Mouse (Mus musculus) hindbrain, embryonic 15.5 days (tissue): ENCODE data around the gene Tshz3. TPM values are rescaled to one million over a fixed set of nuclear protein-coding genes. Genes with fewer than 3 reads are reported as not detected.
A peak's percentile ranks its signal among the peaks of the same experiment; 100 is the strongest.

Experiments used
- ATAC-seq: fragments of 200-750 bp; cut with Nextera tagmentation; 2 replicates; pipeline ENCODE4 v1.8.0; 2017; ENCODE audit warnings: low read depth, moderate number of reproducible peaks, moderate TSS enrichment; ENCODE audit not compliant: low FRiP score
- H3K27ac ChIP-seq: fragments of 300-500 bp; sonication (generic); replicated peaks from 2 replicates; pipeline ENCODE4 v1.5.1; 2015; ENCODE audit warnings: mild to moderate bottlenecking, inconsistent platforms
- H3K27me3 ChIP-seq: fragments of 300-500 bp; sonication (generic); 2 replicates; pipeline ENCODE4 v1.6.1; 2015; ENCODE audit warnings: control low read depth, inconsistent platforms
- H3K36me3 ChIP-seq: fragments of 300-500 bp; sonication (generic); 2 replicates; pipeline ENCODE4 v1.6.1; 2015; ENCODE audit warnings: control low read depth, inconsistent platforms
- H3K4me1 ChIP-seq: fragments of 300-500 bp; sonication (generic); replicated peaks from 2 replicates; pipeline ENCODE4 v1.6.1; 2015; ENCODE audit warnings: control low read depth, inconsistent platforms
- H3K4me2 ChIP-seq: fragments of 300-500 bp; sonication (generic); 2 replicates; pipeline ENCODE4 v1.6.1; 2015; ENCODE audit warnings: moderate library complexity, mild to moderate bottlenecking, inconsistent platforms
- H3K4me3 ChIP-seq: fragments of 300-500 bp; sonication (generic); 2 replicates; pipeline ENCODE4 v1.5.1; 2015; ENCODE audit warnings: mild to moderate bottlenecking, inconsistent platforms
- H3K9ac ChIP-seq: fragments of 300-500 bp; sonication (generic); 2 replicates; pipeline ENCODE4 v1.6.1; 2015; ENCODE audit warnings: inconsistent platforms
- H3K9me3 ChIP-seq: fragments of 300-500 bp; sonication (generic); 2 replicates; pipeline ENCODE4 v1.6.1; 2016; ENCODE audit warnings: control low read depth, inconsistent platforms
- WGBS: fragments of 180-500 bp; shearing (Covaris S2); methylation state at CpG from one replicate; pipeline ENCODE4 v1.1.7; 2015; 5-methylcytosine and 5-hydroxymethylcytosine counted together
- polyA plus RNA-seq: library from polyadenylated mRNA; unstranded; fragments of >200 nt; fragmentation: Nextera tagmentation; extraction: Ambion mirVana; gene quantifications from 2 replicates; pipeline ENCODE4 v1.2.1, GENCODE M21; 2015

Gene Tshz3
- polyA plus RNA-seq, 1 experiment from 2014 or later: 35.8 TPM

DNA sequence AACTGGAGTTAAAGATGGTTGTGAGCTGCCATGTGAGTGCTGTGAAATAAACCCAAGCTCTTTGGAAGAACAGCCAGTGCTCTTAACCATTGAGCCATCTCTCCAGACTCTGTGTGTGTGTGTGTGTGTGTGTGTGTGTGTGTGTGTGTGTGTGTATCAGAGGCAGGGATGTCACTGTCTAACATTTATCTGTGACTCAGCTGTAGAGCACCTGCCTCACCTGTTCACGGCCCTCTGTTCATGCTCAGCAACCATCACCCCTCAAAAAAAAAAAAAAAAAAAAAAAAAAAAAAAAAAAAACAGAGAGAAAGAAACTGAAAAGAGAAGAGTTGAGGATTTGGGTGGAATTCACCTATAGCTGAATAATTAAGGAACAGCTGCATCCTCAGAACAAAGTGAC is 10.4 kb upstream of the Tshz3 start:
- no peak for ATAC-seq
- Histone ChIP-seq H3K27me3 (peaks cover 10% of the 10 kb centered on the region; the same call in 1 of the 2 replicates), H3K4me1 (peaks cover 15% of the 10 kb centered on the region), H3K9ac (no peak overlapping the region), H3K27ac (no peak overlapping the region), H3K4me2 (no peak overlapping the region), H3K4me3 (no peak overlapping the region), H3K9me3 (no peaks in the 10 kb centered on the region), H3K36me3 (no peaks in the 10 kb centered on the region)
- 95% methylated on average over 1 of the region's 1 CpGs for WGBS

DNA sequence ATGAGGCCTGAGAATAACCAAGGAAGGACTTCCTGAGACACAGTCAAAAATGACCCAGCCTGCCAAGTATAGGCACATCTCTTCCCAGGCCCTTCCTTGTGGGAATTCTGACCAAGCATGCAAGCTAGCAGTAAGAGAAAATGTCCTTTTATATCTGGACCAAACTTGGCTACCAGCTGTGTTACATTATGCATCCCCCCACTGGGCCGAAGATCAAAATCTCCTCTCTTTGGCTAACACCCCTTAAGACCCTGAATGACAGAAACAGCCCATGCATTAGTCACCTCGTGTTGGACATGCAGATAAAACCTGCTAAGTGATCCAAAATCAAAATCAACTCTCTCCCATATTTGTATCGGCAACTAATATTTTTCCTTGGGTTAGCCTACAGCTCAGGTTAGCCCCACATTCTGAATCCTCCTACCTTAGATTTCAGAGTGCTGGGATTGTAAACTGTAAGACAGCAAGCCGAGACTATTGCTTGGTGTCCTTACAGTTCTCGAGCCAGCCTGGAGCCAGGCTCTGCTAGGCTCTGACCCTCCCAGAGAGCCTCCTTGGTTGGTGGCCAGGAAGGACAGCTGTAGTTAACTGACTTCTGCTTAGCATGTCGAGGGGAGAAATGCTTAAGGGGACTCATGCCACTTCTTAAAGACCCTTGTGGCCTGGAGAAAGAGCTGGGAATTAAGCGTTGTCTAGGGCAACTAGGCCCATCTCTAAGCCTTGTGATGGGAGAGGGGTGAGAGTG is 8.7 kb upstream of the Tshz3 start:
- Histone ChIP-seq H3K9ac (no peak overlapping the region), H3K36me3 (no peaks in the 10 kb centered on the region), H3K4me1 (peaks cover 15% of the 10 kb centered on the region), H3K27me3 (peaks cover 23% of the 10 kb centered on the region), H3K27ac (no peak overlapping the region), H3K9me3 (no peaks in the 10 kb centered on the region), H3K4me3 (no peak overlapping the region), H3K4me2 (no peak overlapping the region)
- WGBS: 64% methylated on average over 7 of the region's 7 CpGs
- ATAC-seq: no peak

DNA sequence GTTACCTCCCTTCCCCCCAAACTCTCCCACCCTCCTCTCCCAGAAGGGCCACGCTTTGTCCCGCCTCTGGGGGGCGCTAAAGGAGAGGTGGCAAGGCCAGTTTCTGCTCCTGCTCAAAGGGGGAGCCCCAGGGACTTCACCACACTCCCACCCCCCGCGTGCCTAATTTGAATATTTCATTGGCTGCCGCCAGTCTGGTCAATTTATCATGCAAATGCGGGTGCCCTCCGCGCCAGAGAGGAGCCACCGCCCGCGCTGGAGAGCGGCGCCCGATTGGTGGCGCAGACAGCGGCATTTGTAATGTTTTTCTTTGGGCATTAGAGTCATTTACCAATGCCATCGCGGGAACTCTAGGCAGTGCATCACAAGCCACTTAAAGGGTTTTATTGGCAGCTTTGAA is 7.4 kb upstream of the Tshz3 start:
- peaks cover 20% of the 10 kb centered on the region for H3K27me3 ChIP-seq
- no peak overlapping the region for H3K9ac ChIP-seq
- WGBS: 1% methylated on average over 19 of the region's 19 CpGs
- H3K27ac ChIP-seq: no peak overlapping the region
- peak overlapping the region; percentile 35 for H3K4me2 ChIP-seq
- H3K9me3 ChIP-seq: no peaks in the 10 kb centered on the region
- ATAC-seq: no peak
- H3K36me3 ChIP-seq: no peaks in the 10 kb centered on the region
- peaks cover 23% of the 10 kb centered on the region for H3K4me1 ChIP-seq
- no peak overlapping the region for H3K4me3 ChIP-seq

DNA sequence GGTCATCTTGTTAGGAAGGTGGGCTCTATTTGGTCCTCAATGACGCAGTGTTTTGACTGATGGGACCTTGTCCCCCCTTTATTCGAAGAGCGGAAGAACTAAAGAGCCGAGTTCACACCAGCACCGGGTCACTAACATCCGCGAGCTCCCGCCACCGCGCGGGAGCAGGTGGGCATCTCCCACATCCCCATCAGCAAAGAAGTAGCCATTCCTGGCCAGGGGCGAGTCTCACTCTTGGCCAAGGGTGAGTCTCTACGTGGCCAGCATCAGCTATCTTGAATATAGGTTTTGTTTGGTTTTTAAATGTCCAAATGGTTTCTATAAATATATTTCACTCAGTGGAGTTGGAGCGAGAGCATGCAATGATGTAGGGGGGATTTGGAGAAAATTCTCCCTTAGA is 6.3 kb upstream of the Tshz3 start:
- no peak overlapping the region for H3K27ac ChIP-seq
- under 1% methylated on average over 14 of the region's 14 CpGs for WGBS
- H3K9me3 ChIP-seq: no peaks in the 10 kb centered on the region
- H3K4me2 ChIP-seq: peak overlapping the region; percentile 35
- ATAC-seq: no peak
- peaks cover 28% of the 10 kb centered on the region for H3K4me1 ChIP-seq
- H3K4me3 ChIP-seq: no peak overlapping the region; the same call in 1 of the 2 replicates
- peaks cover 20% of the 10 kb centered on the region for H3K27me3 ChIP-seq
- H3K9ac ChIP-seq: no peak overlapping the region
- no peaks in the 10 kb centered on the region for H3K36me3 ChIP-seq

DNA sequence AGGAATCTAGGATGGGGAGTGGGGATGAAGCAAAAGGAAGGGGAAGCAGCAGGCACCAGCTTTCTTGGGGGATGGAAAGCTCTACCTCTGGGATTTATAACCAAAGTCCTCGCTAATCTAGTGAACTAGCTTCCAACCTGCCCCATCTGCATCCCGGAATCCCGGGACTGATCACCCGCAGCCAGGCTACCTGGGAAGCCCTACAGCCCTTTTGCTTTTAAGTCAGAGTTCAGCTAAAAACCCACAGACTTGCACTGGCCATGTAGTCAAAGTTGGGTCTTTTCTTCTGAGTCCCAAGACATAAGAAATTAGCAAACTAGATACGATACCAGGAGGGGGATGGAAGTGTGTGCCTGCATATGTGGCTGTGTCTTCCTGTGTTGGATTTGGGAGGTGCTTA is 5.5 kb upstream of the Tshz3 start:
- H3K4me2 ChIP-seq: peak overlapping the region; percentile 35; the same call in 1 of the 2 replicates
- WGBS: 8% methylated on average over 5 of the region's 5 CpGs
- no peaks in the 10 kb centered on the region for H3K9me3 ChIP-seq
- H3K4me1 ChIP-seq: peaks cover 34% of the 10 kb centered on the region
- H3K36me3 ChIP-seq: no peaks in the 10 kb centered on the region
- no peak overlapping the region for H3K4me3 ChIP-seq
- no peak overlapping the region for H3K9ac ChIP-seq
- H3K27me3 ChIP-seq: peaks cover 20% of the 10 kb centered on the region
- no peak for ATAC-seq
- H3K27ac ChIP-seq: no peak overlapping the region

DNA sequence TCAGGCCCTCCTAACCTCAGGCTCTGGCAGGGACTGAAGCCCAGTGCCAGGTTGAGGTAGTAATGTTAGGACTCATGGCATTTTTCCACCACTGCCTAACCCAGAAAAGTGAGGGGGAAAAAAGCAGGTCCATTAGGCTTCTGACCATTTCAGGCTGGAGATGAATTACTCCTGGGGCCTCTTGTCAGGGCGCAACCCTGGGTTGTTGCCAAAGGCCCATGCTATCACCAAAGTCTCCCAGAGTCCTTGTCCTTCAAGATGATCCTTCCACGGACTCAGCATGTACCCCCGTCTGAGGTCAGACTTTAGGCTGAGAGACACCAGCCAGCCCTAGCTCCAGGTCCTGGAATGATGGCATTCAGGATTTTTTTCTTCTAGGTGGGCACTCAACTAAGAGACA is 4.8 kb upstream of the Tshz3 start:
- Histone ChIP-seq H3K4me1 (peaks cover 34% of the 10 kb centered on the region), H3K27me3 (peaks cover 20% of the 10 kb centered on the region), H3K4me2 (no peak overlapping the region), H3K9ac (no peak overlapping the region), H3K9me3 (no peaks in the 10 kb centered on the region), H3K36me3 (no peaks in the 10 kb centered on the region), H3K4me3 (no peak overlapping the region), H3K27ac (no peak overlapping the region)
- no peak for ATAC-seq
- WGBS: 37% methylated on average over 3 of the region's 3 CpGs

DNA sequence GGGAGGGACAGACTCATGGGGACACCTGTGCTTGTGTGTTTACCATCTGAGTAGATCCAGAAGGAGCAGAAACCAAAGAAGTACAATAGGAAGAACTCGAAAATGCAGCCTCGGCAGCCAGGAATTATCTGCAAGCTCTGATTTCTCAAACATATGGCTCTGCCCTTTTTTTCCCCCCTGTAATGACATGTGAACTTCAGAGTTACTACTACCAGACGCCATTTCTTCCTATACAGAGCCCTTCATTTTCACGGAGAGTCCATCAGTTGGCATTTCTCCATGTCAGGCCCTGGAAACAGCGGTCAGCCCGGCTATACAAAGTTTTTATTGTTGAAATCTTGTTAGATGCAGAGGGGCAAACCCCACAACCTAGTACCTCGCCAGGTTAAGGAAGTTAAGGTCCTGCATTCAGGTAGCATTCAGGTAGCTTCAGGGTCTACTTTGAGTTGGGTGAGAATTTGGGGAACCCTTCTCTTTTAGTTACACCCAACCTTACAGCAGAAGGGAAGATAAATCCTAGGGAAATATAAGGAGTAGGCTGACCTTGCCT is 3.2 kb upstream of the Tshz3 start:
- WGBS: 12% methylated on average over 7 of the region's 7 CpGs
- H3K4me1 ChIP-seq: peaks cover 41% of the 10 kb centered on the region
- H3K27me3 ChIP-seq: peaks cover 20% of the 10 kb centered on the region

DNA sequence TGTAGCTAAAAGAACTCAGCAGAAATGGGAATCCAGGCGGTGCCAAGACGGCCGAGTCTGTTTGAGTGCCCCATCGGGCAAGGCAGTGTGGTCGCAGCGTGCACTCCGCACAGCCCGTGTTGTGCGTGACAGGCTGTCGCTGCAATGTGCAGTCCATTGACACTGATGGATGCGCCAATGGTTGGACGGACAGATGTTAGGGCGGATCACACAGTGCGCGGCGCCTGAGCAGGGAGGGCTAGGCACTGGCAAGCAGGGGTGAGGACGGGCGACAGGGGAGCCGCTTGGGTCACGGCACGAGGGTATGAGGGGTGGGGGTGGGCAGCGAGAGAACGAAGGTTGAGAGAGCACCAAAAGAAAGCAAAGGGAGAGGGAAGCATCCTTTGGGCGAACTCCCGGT is 2.6 kb upstream of the Tshz3 start:
- Histone ChIP-seq H3K4me2 (peak overlapping the region; percentile 97), H3K4me3 (peak overlapping the region; percentile 87), H3K27ac (peak overlapping the region; percentile 92), H3K36me3 (no peaks in the 10 kb centered on the region), H3K9me3 (no peaks in the 10 kb centered on the region), H3K27me3 (peaks cover 20% of the 10 kb centered on the region), H3K4me1 (peaks cover 42% of the 10 kb centered on the region), H3K9ac (peak overlapping the region; percentile 80)
- no peak for ATAC-seq
- 2% methylated on average over 25 of the region's 25 CpGs for WGBS

More for the DNA sequence above, 3.2 kb upstream of the Tshz3 start:
- H3K4me2 ChIP-seq: peak overlapping the region; percentile 97
- H3K9ac ChIP-seq: no peak overlapping the region; the same call in 1 of the 2 replicates
- no peaks in the 10 kb centered on the region for H3K9me3 ChIP-seq
- no peak for ATAC-seq
- peak overlapping the region; percentile 92 for H3K27ac ChIP-seq
- H3K36me3 ChIP-seq: no peaks in the 10 kb centered on the region
- H3K4me3 ChIP-seq: peak overlapping the region; percentile 87

DNA sequence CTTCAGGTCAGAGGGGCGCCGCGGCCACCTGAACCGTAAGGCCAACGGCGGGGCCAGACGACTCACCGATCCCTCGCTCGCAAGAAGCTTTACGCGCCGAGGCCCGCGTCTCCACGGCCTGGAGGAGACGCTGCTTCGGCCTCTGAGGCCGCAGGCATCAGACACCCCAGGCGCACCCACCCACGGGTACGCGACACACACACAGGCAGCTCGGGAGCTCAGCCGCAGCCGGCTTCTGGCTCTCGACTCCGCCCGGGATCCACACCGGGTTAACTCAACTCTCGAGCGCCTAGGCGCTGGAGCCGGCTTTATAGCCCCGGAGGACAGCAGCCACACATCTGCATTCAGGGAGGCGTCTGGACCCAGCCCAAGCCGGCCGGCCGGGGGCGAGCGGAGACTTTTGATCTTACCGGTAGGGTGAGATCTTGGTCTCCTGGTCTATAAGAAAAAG is 2.1 kb upstream of the Tshz3 start:
- Histone ChIP-seq H3K27ac (peak overlapping the region; percentile 92), H3K9ac (peak overlapping the region; percentile 80), H3K4me2 (peak overlapping the region; percentile 97), H3K4me1 (peaks cover 41% of the 10 kb centered on the region), H3K27me3 (peaks cover 20% of the 10 kb centered on the region), H3K9me3 (no peaks in the 10 kb centered on the region), H3K4me3 (peak overlapping the region; percentile 87), H3K36me3 (no peaks in the 10 kb centered on the region)
- ATAC-seq: no peak
- WGBS: under 1% methylated on average over 42 of the region's 42 CpGs

DNA sequence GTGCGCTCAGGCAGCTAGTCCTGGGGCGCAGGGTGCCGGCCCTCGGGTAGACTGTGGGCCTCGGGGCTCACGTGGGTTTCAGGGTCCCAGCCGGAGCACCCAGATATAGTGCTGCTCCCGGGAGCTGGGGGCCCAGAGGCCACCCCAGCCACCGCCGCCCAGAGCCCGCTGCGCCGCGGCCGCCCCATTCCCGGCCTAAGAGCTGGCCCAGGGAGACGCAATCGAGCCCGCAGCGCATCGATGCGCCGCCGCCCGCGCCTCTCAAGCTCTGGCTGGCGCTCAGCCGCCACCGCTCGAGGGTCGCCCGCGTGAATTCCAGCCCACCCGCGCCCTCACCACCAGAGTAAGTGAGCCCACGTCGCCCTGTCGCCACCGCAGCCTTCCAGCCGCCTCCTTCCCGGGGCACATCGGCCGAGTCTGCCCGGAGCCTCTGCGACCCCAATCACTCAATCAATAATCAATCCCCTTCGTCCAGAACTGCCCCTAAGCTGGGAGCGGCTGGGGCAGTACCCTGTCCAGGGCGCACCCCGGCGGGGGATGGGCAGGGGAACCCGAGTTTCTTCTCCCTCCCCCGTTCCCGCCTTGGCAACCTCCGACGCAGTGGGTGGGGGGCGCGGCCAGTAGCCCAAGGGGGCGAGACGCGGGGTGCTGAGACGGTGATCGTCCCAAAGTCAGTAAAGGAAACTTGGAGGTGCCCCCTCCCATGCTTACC is 1.4 kb upstream of the Tshz3 start:
- peaks cover 16% of the 10 kb centered on the region for H3K27me3 ChIP-seq
- under 1% methylated on average over 61 of the region's 62 CpGs for WGBS
- H3K9ac ChIP-seq: peak overlapping the region; percentile 80
- no peaks in the 10 kb centered on the region for H3K36me3 ChIP-seq
- H3K4me1 ChIP-seq: peaks cover 39% of the 10 kb centered on the region
- peak overlapping the region; percentile 87 for H3K4me3 ChIP-seq
- peak overlapping the region; percentile 92 for H3K27ac ChIP-seq
- H3K4me2 ChIP-seq: peak overlapping the region; percentile 97
- H3K9me3 ChIP-seq: no peaks in the 10 kb centered on the region
- peak; percentile 15 for ATAC-seq

DNA sequence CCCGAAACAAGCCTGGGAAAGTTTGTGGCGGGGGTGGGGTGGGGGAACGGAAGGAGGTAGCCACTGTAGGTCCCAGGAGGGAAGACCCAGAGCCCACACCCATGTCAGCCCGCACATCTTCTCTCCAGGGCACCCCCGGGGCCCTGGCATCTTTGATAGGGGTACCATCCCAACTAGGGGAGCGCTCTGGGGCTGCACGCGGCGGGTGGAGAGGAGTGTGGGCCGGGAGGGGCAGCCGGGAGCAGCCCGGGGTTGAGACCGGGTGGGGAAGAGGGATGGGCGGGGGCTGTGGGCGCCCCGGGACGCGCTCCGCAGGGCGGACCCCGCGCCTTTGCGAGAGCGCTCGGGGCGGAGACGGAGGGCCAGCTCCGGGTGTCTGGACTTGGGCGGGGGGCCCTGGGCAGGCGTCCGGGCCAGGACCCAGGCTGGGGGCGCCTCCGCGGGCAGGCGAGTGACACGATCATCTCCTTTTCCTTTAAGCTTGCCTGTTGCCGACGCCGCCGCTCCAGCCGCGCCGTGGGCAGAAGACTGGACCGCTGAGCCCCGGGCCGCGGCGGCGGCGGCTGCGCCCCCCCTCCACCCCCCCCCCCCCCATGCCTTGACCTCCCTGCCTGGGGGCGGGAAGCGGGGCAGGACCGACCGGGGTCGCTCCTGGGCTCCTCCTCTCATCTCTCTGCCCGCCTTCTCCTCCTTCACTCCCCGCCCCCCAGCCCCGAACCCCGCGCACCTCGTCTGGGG is 631 bp upstream of the Tshz3 start:
- no peaks in the 10 kb centered on the region for H3K9me3 ChIP-seq
- ATAC-seq: peak; percentile 87
- H3K4me3 ChIP-seq: peak overlapping the region; percentile 87
- H3K36me3 ChIP-seq: no peaks in the 10 kb centered on the region
- H3K4me2 ChIP-seq: peak overlapping the region; percentile 97
- H3K4me1 ChIP-seq: peaks cover 40% of the 10 kb centered on the region
- peak overlapping the region; percentile 80 for H3K9ac ChIP-seq
- peak overlapping the region; percentile 92 for H3K27ac ChIP-seq
- peaks cover 15% of the 10 kb centered on the region for H3K27me3 ChIP-seq
- under 1% methylated on average over 34 of the region's 62 CpGs for WGBS
